Mouse (Mus musculus) lung, adult 2 months (tissue): ENCODE results near the gene Fth1. TPM values are rescaled to one million over a fixed set of nuclear protein-coding genes. Genes with fewer than 3 reads are reported as not detected.

Experiments
- DNase-seq: peaks from one replicate; pipeline ENCODE4 v3.0.0; 2022
- H3K4me1 ChIP-seq: fragments of 200-500 bp; 2 replicates; pipeline ENCODE4 v1.6.1; 2011; ENCODE audit warnings: low read length; ENCODE audit not compliant: control insufficient read depth, insufficient read depth
- H3K4me3 ChIP-seq: fragments of 200-500 bp; replicated peaks from 2 replicates; pipeline ENCODE3; 2011; ENCODE audit warnings: low read depth, mild to moderate bottlenecking, control low read depth, low read length; ENCODE audit errors: extremely low read depth
- CTCF ChIP-seq: fragments of 200-500 bp; IDR thresholded peaks from 2 replicates; pipeline ENCODE4 v1.5.1; 2011; ENCODE audit warnings: mild to moderate bottlenecking, low read length, control low read depth; ENCODE audit not compliant: insufficient read depth
- POLR2A ChIP-seq: fragments of 200-500 bp; IDR thresholded peaks from 2 replicates; pipeline ENCODE4 v1.6.1; 2011; ENCODE audit warnings: low read depth, mild to moderate bottlenecking, control low read depth, low read length, borderline replicate concordance; ENCODE audit errors: extremely low read depth
- WGBS: fragments of 180-500 bp; shearing (Covaris S2); methylation state at CpG from one replicate; pipeline ENCODE4 v1.1.7; 2018; 5-methylcytosine and 5-hydroxymethylcytosine counted together
- polyA plus RNA-seq: library from polyadenylated mRNA; depleted of rRNA; stranded (reverse); fragments of >200 nt; gene quantifications from 2 replicates; pipeline ENCODE4 v1.2.3, GENCODE M21; 2012

Fth1 gene
- polyA plus RNA-seq, 1 experiment: 4,642 TPM

- TF ChIP-seq CTCF (no peak), POLR2A (no peak)
- DNase-seq: no peak
- no peak overlapping the region for H3K4me3 ChIP-seq
- peaks cover 6% of the 10 kb centered on the region; the same call in 1 of the 2 replicates for H3K4me1 ChIP-seq
Measured at GRCm38 (mm10) chr19:9989884-9990256, 9.5 kb downstream of the Fth1 start.

GRCm38 (mm10) chr19:9991304-9991703, 10.9 kb downstream of the Fth1 start:
- DNase-seq: peak; percentile 83
- Histone ChIP-seq H3K4me1 (peaks cover 6% of the 10 kb centered on the region; the same call in 1 of the 2 replicates), H3K4me3 (no peak overlapping the region)
- 24% methylated on average over 5 of the region's 5 CpGs for WGBS
- no peak for TF ChIP-seq POLR2A
- peak; percentile 96 for TF ChIP-seq CTCF

GRCm38 (mm10) chr19:9992011-9992958, 11.9 kb downstream of the Fth1 start:
- TF ChIP-seq POLR2A: no peak
- TF ChIP-seq CTCF: no peak
- H3K4me3 ChIP-seq: peak overlapping the region; percentile 17
- WGBS: 62% methylated on average over 26 of the region's 26 CpGs

GRCm38 (mm10) chr19:9993036-9993656, 12.7 kb downstream of the Fth1 start:
- peak overlapping the region; percentile 35 for H3K4me3 ChIP-seq
- peak; percentile 90 for DNase-seq
- TF ChIP-seq POLR2A (0 out of 2 replicates have a peak, but pooled peaks have one; percentile 8), CTCF (peak; percentile 52)
- 4% methylated on average over 17 of the region's 17 CpGs for WGBS
- peaks cover 6% of the 10 kb centered on the region; the same call in 1 of the 2 replicates for H3K4me1 ChIP-seq

More at GRCm38 (mm10) chr19:9992011-9992958, 11.9 kb downstream of the Fth1 start:
- peaks cover 6% of the 10 kb centered on the region; the same call in 1 of the 2 replicates for H3K4me1 ChIP-seq
- no peak for DNase-seq

- no peak overlapping the region for H3K4me3 ChIP-seq
- TF ChIP-seq POLR2A (no peak), CTCF (no peak)
- 68% methylated on average over 12 of the region's 12 CpGs for WGBS
- peaks cover 6% of the 10 kb centered on the region; the same call in 1 of the 2 replicates for H3K4me1 ChIP-seq
- DNase-seq: no peak
Measured at GRCm38 (mm10) chr19:9997204-9998062, 17.0 kb downstream of the Fth1 start.

- no peak for DNase-seq
- TF ChIP-seq POLR2A (no peak), CTCF (no peak)
- Histone ChIP-seq H3K4me3 (no peak overlapping the region), H3K4me1 (peaks cover 4% of the 10 kb centered on the region; the same call in 1 of the 2 replicates)
- 71% methylated on average over 2 of the region's 2 CpGs for WGBS
Measured at GRCm38 (mm10) chr19:9998063-9998416, 17.6 kb downstream of the Fth1 start.

- DNase-seq: no peak
- Histone ChIP-seq H3K4me3 (no peak overlapping the region), H3K4me1 (no peaks in the 10 kb centered on the region)
- 61% methylated on average over 13 of the region's 13 CpGs for WGBS
- no peak for TF ChIP-seq CTCF
- no peak for TF ChIP-seq POLR2A
Measured at GRCm38 (mm10) chr19:9998736-9999486, 18.5 kb downstream of the Fth1 start.

- Histone ChIP-seq H3K4me3 (no peak overlapping the region), H3K4me1 (no peaks in the 10 kb centered on the region)
- no peak for TF ChIP-seq POLR2A
- peak; percentile 58 for TF ChIP-seq CTCF
- 17% methylated on average over 3 of the region's 3 CpGs for WGBS
- peak; percentile 20 for DNase-seq
Measured at GRCm38 (mm10) chr19:10000330-10000729, 19.9 kb downstream of the Fth1 start.
